Mouse (Mus musculus) central nervous system, embryonic 14 days (tissue): ENCODE results near the gene Nxt2. TPM values are rescaled to one million over a fixed set of nuclear protein-coding genes. Genes with fewer than 3 reads are reported as not detected.

ENCODE experiments used
- polyA plus RNA-seq: library from polyadenylated mRNA; depleted of rRNA; stranded (reverse); fragments of >200 nt; gene quantifications from 2 replicates; pipeline ENCODE4 v1.2.3, GENCODE M21; 2012; rRNA removed

Gene Nxt2
- 6.9 and 8.4 TPM in 2 replicates for polyA plus RNA-seq

GRCm38 (mm10) chrX:142226542-142226941, at the start of gene Nxt2:
Nxt2 (plus strand) TSS chrX:142226770.

GRCm38 (mm10) chrX:142196831-142197230, 29.7 kb upstream of the Nxt2 start, which contains the start of gene Gucy2f:
Gucy2f (minus strand) TSS chrX:142196931.

Other genes starting within 250 kb of the Nxt2 start
- 0.09 and 0.13 TPM in 2 replicates for gene Gucy2f, start 29.8 kb upstream of the Nxt2 start, polyA plus RNA-seq
- 25.6 and 29.1 TPM in 2 replicates for gene Kcne1l, start 79.5 kb downstream of the Nxt2 start, polyA plus RNA-seq
- gene Acsl4, start 163.8 kb downstream of the Nxt2 start, polyA plus RNA-seq = 7.3 and 7.6 TPM in 2 replicates